26 mouse cellular contexts compared by ENCODE assay signal in the genomic region with DNA sequence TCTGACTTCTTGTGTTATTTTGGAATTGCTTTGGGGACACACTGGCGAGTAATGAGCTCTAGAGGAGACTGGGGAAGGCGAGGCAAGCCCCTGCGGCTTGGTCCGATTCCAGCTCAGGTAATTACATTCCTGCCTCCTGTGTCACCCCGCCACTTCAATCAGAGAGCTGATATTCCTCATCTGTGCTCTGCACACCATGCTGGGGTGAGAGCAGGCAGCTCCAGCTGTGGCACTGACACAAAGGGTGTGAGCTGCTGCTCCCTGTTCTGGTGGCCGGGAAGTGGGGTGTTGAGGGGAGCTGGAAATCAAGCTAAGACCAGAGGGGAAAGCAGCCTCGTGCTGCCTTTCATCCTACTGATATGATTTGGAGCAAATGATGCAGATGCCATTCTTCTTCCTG.
DNase-seq lines count a peak whose midpoint lies in the region; ATAC-seq and TF ChIP-seq lines count a peak whose summit lies in the region.
"Had no signal": no experiment of that assay in that cellular context is flagged by ENCODE, and none has a peak within 500 bp of the region (broad histone marks: within the 10 kb centered on the region; RNA-seq: fewer than 3 reads in every experiment).

No protein-coding gene starts in this region.

- peak overlapping the region; percentile 19; the same call in 1 of the 2 replicates for H3K27ac ChIP-seq in forebrain, embryonic 12.5 days
- H3K27ac ChIP-seq in forebrain, embryonic 11.5 days (ENCODE audit: low read depth, low read length) = no peak overlapping the region
- H3K27ac ChIP-seq in limb, embryonic 12.5 days = peak overlapping the region; percentile 74
- H3K27ac ChIP-seq in limb, embryonic 10.5 days = no peak overlapping the region
- peak overlapping the region; percentile 13; the same call in 1 of the 2 replicates for H3K27ac ChIP-seq in limb, embryonic 14.5 days (replicated peaks; ENCODE audit: low read depth, low read length)
- H3K27ac ChIP-seq: embryonic facial prominence, embryonic 15.5 days; heart, adult 2 months; heart, embryonic 13.5 days; left cerebral cortex, adult 2 months; liver, embryonic 12.5 days; stomach, postnatal 0 days had no signal

- no peak overlapping the region for H3K9ac ChIP-seq in forebrain, embryonic 12.5 days
- H3K9ac ChIP-seq in forebrain, embryonic 11.5 days (ENCODE audit: low read length) = no peak overlapping the region
- no peak overlapping the region for H3K9ac ChIP-seq in limb, embryonic 12.5 days (replicated peaks)
- H3K9ac ChIP-seq in limb, embryonic 14.5 days (ENCODE audit: low read depth, low read length, severe bottlenecking) = 0 out of 2 replicates have a peak overlapping the region, but pooled peaks have one; percentile 12
- H3K9ac ChIP-seq: embryonic facial prominence, embryonic 15.5 days; heart, embryonic 13.5 days; liver, embryonic 12.5 days had no signal

- H3K4me3 ChIP-seq in forebrain, embryonic 12.5 days (replicated peaks) = no peak overlapping the region
- H3K4me3 ChIP-seq in forebrain, embryonic 11.5 days (ENCODE audit: low read depth, low read length) = no peak overlapping the region
- no peak overlapping the region for H3K4me3 ChIP-seq in limb, embryonic 12.5 days (replicated peaks)
- H3K4me3 ChIP-seq in limb, embryonic 10.5 days = no peak overlapping the region
- H3K4me3 ChIP-seq in limb, embryonic 14.5 days (replicated peaks; ENCODE audit: low read length) = no peak overlapping the region
- H3K4me3 ChIP-seq: embryonic facial prominence, embryonic 15.5 days; heart, adult 2 months; heart, embryonic 13.5 days; left cerebral cortex, adult 2 months; liver, embryonic 12.5 days had no signal

- ATAC-seq in forebrain, embryonic 12.5 days (ENCODE audit: low FRiP score) = peak; percentile 62; the same call in 1 of the 2 replicates
- no peak for ATAC-seq in forebrain, embryonic 11.5 days (replicated peaks; ENCODE audit: low FRiP score)
- ATAC-seq in limb, embryonic 12.5 days (ENCODE audit: insufficient number of reproducible peaks, insufficient read depth, low FRiP score, low TSS enrichment, low read depth) = no peak
- ATAC-seq in limb, embryonic 14.5 days (ENCODE audit: low FRiP score, low read depth) = no peak
- ATAC-seq: liver, embryonic 12.5 days had no signal

- TF ChIP-seq CTCF in brain, embryonic 14.5 days (IDR thresholded peaks at IDR 0.05; ENCODE audit: borderline replicate concordance, extremely low read depth, insufficient read depth, insufficient read length) = no peak

- H3K36me3 ChIP-seq in forebrain, embryonic 12.5 days (replicated peaks) = no peaks in the 10 kb centered on the region
- H3K36me3 ChIP-seq in forebrain, embryonic 11.5 days (ENCODE audit: control insufficient read depth, insufficient read depth, low read length) = no peaks in the 10 kb centered on the region
- H3K36me3 ChIP-seq in limb, embryonic 12.5 days = no peaks in the 10 kb centered on the region
- H3K36me3 ChIP-seq in limb, embryonic 10.5 days = no peaks in the 10 kb centered on the region
- no peaks in the 10 kb centered on the region for H3K36me3 ChIP-seq in limb, embryonic 14.5 days (ENCODE audit: control insufficient read depth, insufficient read depth, low read length)
- H3K36me3 ChIP-seq: embryonic facial prominence, embryonic 15.5 days; heart, embryonic 13.5 days; liver, embryonic 12.5 days had no signal

- H3K27me3 ChIP-seq in forebrain, embryonic 12.5 days = no peaks in the 10 kb centered on the region
- H3K27me3 ChIP-seq in forebrain, embryonic 11.5 days (ENCODE audit: control insufficient read depth, insufficient read depth, low read length) = no peaks in the 10 kb centered on the region
- no peaks in the 10 kb centered on the region for H3K27me3 ChIP-seq in limb, embryonic 12.5 days
- no peaks in the 10 kb centered on the region for H3K27me3 ChIP-seq in limb, embryonic 10.5 days (ENCODE audit: low read depth, poor library complexity, severe bottlenecking)
- H3K27me3 ChIP-seq in limb, embryonic 14.5 days (ENCODE audit: control insufficient read depth, insufficient read depth, low read length) = no peaks in the 10 kb centered on the region
- H3K27me3 ChIP-seq: embryonic facial prominence, embryonic 15.5 days; heart, embryonic 13.5 days; liver, embryonic 12.5 days had no signal

- no peak for DNase-seq in forebrain, embryonic 11.5 days (ENCODE audit: low spot score)
- no peak for DNase-seq in limb, embryonic 10.5 days (ENCODE audit: low spot score)
- DNase-seq in brain, embryonic 14.5 days (ENCODE audit: low read depth) = peak; percentile 58
- no peak for DNase-seq in limb, embryonic 14.5 days (ENCODE audit: low spot score)
- no peak for DNase-seq in left cerebral cortex, adult 8-10 months (ENCODE audit: low spot score in 2 of 2)
- DNase-seq: adrenal gland, postnatal 14 days; cerebellum, adult 8-10 months; cerebellum, postnatal 36 days; embryo, embryonic 11 days; gastrocnemius, postnatal 36 days; heart, adult 2 months; heart, postnatal 14 days; kidney, adult 11 months; left cerebral cortex, postnatal 4 days; lung, adult 18-20 months; lung, postnatal 10 days; right cerebral cortex, postnatal 14 days; thymus, adult 2 months; thymus, postnatal 4 days had no signal

- no peak overlapping the region for H3K4me2 ChIP-seq in forebrain, embryonic 12.5 days
- H3K4me2 ChIP-seq in forebrain, embryonic 11.5 days (ENCODE audit: low read depth, low read length, severe bottlenecking) = no peak overlapping the region
- H3K4me2 ChIP-seq in limb, embryonic 12.5 days = no peak overlapping the region
- H3K4me2 ChIP-seq in limb, embryonic 14.5 days (replicated peaks; ENCODE audit: low read depth, low read length, severe bottlenecking) = no peak overlapping the region
- H3K4me2 ChIP-seq: embryonic facial prominence, embryonic 15.5 days; heart, embryonic 13.5 days; liver, embryonic 12.5 days had no signal

- H3K4me1 ChIP-seq in forebrain, embryonic 12.5 days = no peaks in the 10 kb centered on the region; the same call in 1 of the 2 replicates
- no peaks in the 10 kb centered on the region for H3K4me1 ChIP-seq in forebrain, embryonic 11.5 days (replicated peaks; ENCODE audit: control insufficient read depth, insufficient read depth, low read length)
- H3K4me1 ChIP-seq in limb, embryonic 12.5 days (replicated peaks) = peaks cover 14% of the 10 kb centered on the region; the same call in 1 of the 2 replicates
- H3K4me1 ChIP-seq in limb, embryonic 10.5 days = peaks cover 15% of the 10 kb centered on the region
- H3K4me1 ChIP-seq in limb, embryonic 14.5 days (ENCODE audit: control insufficient read depth, insufficient read depth, low read length) = peaks cover 19% of the 10 kb centered on the region; the same call in 1 of the 2 replicates
- H3K4me1 ChIP-seq: heart, embryonic 13.5 days; liver, embryonic 12.5 days had no signal

- 64% methylated on average over 7 of the region's 7 CpGs for WGBS in forebrain, embryonic 12.5 days
- 66% methylated on average over 7 of the region's 7 CpGs for whole genome bisulfite sequencing in forebrain, embryonic 11.5 days
- 38% methylated on average over 7 of the region's 7 CpGs for WGBS in limb, embryonic 12.5 days
- 68% methylated on average over 7 of the region's 7 CpGs for WGBS in limb, embryonic 10.5 days
- 25% methylated on average over 7 of the region's 7 CpGs for WGBS in limb, embryonic 14.5 days

- TF ChIP-seq POLR2A in brain, embryonic 14.5 days (IDR thresholded peaks at IDR 0.05; ENCODE audit: borderline replicate concordance, extremely low read depth, insufficient read depth, insufficient read length, poor library complexity, severe bottlenecking) = no peak
- TF ChIP-seq POLR2A in limb, embryonic 14.5 days (IDR thresholded peaks at IDR 0.05; ENCODE audit: borderline replicate concordance, extremely low read depth, insufficient read depth, insufficient read length) = no peak

- no peaks in the 10 kb centered on the region for H3K9me3 ChIP-seq in forebrain, embryonic 12.5 days
- H3K9me3 ChIP-seq in forebrain, embryonic 11.5 days (ENCODE audit: control insufficient read depth, low read length) = no peaks in the 10 kb centered on the region
- no peaks in the 10 kb centered on the region for H3K9me3 ChIP-seq in limb, embryonic 12.5 days
- no peaks in the 10 kb centered on the region for H3K9me3 ChIP-seq in limb, embryonic 10.5 days (replicated peaks)
- H3K9me3 ChIP-seq in limb, embryonic 14.5 days (ENCODE audit: control insufficient read depth, low read length) = no peaks in the 10 kb centered on the region
- H3K9me3 ChIP-seq: embryonic facial prominence, embryonic 15.5 days; heart, embryonic 13.5 days; liver, embryonic 12.5 days had no signal

Comparison
In these comparisons a context has a peak if more than half of its experiments do, and no peak if none do; other contexts are left out.
1. H3K27ac ChIP-seq: peak in forebrain, embryonic 12.5 days (single experiment), limb, embryonic 12.5 days (single experiment) and limb, embryonic 14.5 days (single experiment); none in forebrain, embryonic 11.5 days (single experiment) and limb, embryonic 10.5 days (single experiment).